Mouse (Mus musculus): ENCODE measurements at regions not wholly inside any gene's neighbourhood (a gene's known extent, or its start where the extent isn't known, plus 50 kb on each side); places are given as distances from the start of the nearest gene placed in this dataset.

DNA sequence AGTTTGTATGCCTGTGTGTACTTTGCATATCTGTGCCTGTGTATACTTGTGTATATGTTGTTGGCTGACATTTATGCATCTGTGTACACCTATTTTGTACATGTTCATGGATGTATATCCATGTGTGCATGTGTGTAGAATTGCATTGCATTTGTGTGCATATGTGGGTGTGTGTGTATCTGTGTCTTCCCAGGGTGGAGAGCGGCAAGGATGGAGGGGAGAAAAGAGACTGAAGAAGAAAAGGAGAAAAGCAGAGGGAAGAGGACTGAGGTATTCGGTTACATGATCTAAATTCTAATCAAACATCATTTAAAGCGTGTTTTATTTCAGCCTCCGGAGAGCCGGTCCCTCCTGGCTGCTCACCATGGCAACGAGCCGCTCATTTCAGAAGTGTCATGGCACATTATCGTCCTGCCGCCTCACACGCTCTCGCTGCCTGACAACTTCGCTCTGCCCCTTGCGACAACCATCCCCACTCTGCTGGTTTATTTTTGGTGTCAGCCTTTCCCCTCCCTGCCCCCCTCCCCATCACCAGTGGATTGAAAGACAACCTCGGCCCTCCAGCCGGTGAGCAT lies 58.6 kb downstream of the Mrm1 start:
- Histone ChIP-seq H3K9me3 (ENCODE audit: control insufficient read depth, low read length) (no peaks in the 10 kb centered on the region), H3K27me3 (ENCODE audit: control insufficient read depth, insufficient read depth, low read length) (0 out of 2 replicates have a peak, but pooled peaks cover 3% of the 10 kb centered on the region), H3K36me3 (ENCODE audit: control insufficient read depth, insufficient read depth, low read length) (no peaks in the 10 kb centered on the region), H3K9ac (replicated peaks; ENCODE audit: low read length) (no peak overlapping the region), H3K4me2 (ENCODE audit: low read length) (peak overlapping the region; percentile 45), H3K4me3 (replicated peaks; ENCODE audit: low read depth, low read length) (0 out of 2 replicates have a peak overlapping the region, but pooled peaks have one; percentile 0), H3K27ac (replicated peaks; ENCODE audit: low read depth, low read length) (peak overlapping the region; percentile 83), H3K4me1 (ENCODE audit: control insufficient read depth, insufficient read depth, low read length) (peaks cover 47% of the 10 kb centered on the region)
- ATAC-seq (ENCODE audit: low FRiP score, low TSS enrichment) (peak; percentile 80), DNase-seq (peak; percentile 92)
- WGBS: 2% methylated on average over 15 of the region's 15 CpGs

DNA sequence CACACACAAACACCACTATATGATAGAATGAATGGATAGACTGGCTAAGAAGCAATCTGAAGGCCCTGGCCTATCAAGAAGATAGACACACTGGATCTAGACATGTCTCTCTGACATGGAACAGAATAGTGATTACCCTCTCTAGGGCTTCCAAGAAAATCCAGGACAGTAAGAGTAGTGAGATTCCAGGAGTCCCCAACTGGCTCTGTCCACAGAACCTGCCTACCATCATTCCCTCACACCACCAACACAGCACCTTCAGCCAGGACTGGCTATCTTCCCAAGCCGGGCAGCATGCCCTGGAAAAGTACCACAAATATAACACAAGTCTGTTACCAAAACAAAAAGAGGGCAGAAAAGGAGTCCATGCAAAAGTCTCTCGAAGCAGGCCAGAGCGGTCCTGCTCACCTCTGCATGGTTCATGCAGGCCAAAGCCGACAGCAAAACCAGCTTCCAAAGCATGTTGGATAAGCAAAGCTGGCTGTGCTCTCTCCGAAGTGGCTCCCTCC lies 59.8 kb downstream of the Mrm1 start:
- Histone ChIP-seq H3K9me3 (ENCODE audit: control insufficient read depth, low read length) (no peaks in the 10 kb centered on the region), H3K27me3 (ENCODE audit: control insufficient read depth, insufficient read depth, low read length) (0 out of 2 replicates have a peak, but pooled peaks cover 3% of the 10 kb centered on the region), H3K4me3 (replicated peaks; ENCODE audit: low read depth, low read length) (no peak overlapping the region)

GRCm38 (mm10) chr11:84752007-84752406 lies 67.3 kb downstream of the Mrm1 start:
- Histone ChIP-seq H3K4me2 (ENCODE audit: low read length) (no peak overlapping the region), H3K4me3 (replicated peaks; ENCODE audit: low read depth, low read length) (no peak overlapping the region), H3K36me3 (ENCODE audit: control insufficient read depth, insufficient read depth, low read length) (no peaks in the 10 kb centered on the region), H3K27ac (replicated peaks; ENCODE audit: low read depth, low read length) (no peak overlapping the region), H3K27me3 (ENCODE audit: control insufficient read depth, insufficient read depth, low read length) (no peaks in the 10 kb centered on the region), H3K9me3 (ENCODE audit: control insufficient read depth, low read length) (no peaks in the 10 kb centered on the region), H3K9ac (replicated peaks; ENCODE audit: low read length) (no peak overlapping the region), H3K4me1 (ENCODE audit: control insufficient read depth, insufficient read depth, low read length) (peaks cover 9% of the 10 kb centered on the region)
- DNase-seq: no peak
- 79% methylated on average over 6 of the region's 6 CpGs for WGBS
- ATAC-seq (ENCODE audit: low FRiP score, low TSS enrichment): no peak

More for the DNA sequence above, 59.8 kb downstream of the Mrm1 start:
- Histone ChIP-seq H3K9ac (replicated peaks; ENCODE audit: low read length) (no peak overlapping the region), H3K4me1 (ENCODE audit: control insufficient read depth, insufficient read depth, low read length) (peaks cover 42% of the 10 kb centered on the region), H3K4me2 (ENCODE audit: low read length) (no peak overlapping the region), H3K36me3 (ENCODE audit: control insufficient read depth, insufficient read depth, low read length) (no peaks in the 10 kb centered on the region), H3K27ac (replicated peaks; ENCODE audit: low read depth, low read length) (no peak overlapping the region; the same call in 1 of the 2 replicates)
- DNase-seq (no peak), ATAC-seq (ENCODE audit: low FRiP score, low TSS enrichment) (no peak)
- WGBS: 79% methylated on average over 5 of the region's 5 CpGs

GRCm38 (mm10) chr11:84749490-84750349 lies 69.6 kb downstream of the Mrm1 start:
- peaks cover 9% of the 10 kb centered on the region for H3K4me1 ChIP-seq (ENCODE audit: control insufficient read depth, insufficient read depth, low read length)
- H3K27me3 ChIP-seq (ENCODE audit: control insufficient read depth, insufficient read depth, low read length): no peaks in the 10 kb centered on the region
- ATAC-seq (ENCODE audit: low FRiP score, low TSS enrichment) (no peak), DNase-seq (no peak)
- H3K9ac ChIP-seq (replicated peaks; ENCODE audit: low read length): no peak overlapping the region
- H3K9me3 ChIP-seq (ENCODE audit: control insufficient read depth, low read length): no peaks in the 10 kb centered on the region
- H3K27ac ChIP-seq (replicated peaks; ENCODE audit: low read depth, low read length): no peak overlapping the region
- H3K4me2 ChIP-seq (ENCODE audit: low read length): no peak overlapping the region
- no peaks in the 10 kb centered on the region for H3K36me3 ChIP-seq (ENCODE audit: control insufficient read depth, insufficient read depth, low read length)
- 41% methylated on average over 12 of the region's 12 CpGs for WGBS
- H3K4me3 ChIP-seq (replicated peaks; ENCODE audit: low read depth, low read length): no peak overlapping the region

- Histone ChIP-seq H3K27me3 (ENCODE audit: control insufficient read depth, insufficient read depth, low read length) (no peaks in the 10 kb centered on the region), H3K4me2 (ENCODE audit: low read length) (peak overlapping the region; percentile 22; the same call in 1 of the 2 replicates), H3K4me1 (ENCODE audit: control insufficient read depth, insufficient read depth, low read length) (peaks cover 12% of the 10 kb centered on the region; the same call in 1 of the 2 replicates), H3K27ac (replicated peaks; ENCODE audit: low read depth, low read length) (peak overlapping the region; percentile 67), H3K36me3 (ENCODE audit: control insufficient read depth, insufficient read depth, low read length) (no peaks in the 10 kb centered on the region), H3K9ac (replicated peaks; ENCODE audit: low read length) (no peak overlapping the region), H3K4me3 (replicated peaks; ENCODE audit: low read depth, low read length) (no peak overlapping the region), H3K9me3 (ENCODE audit: control insufficient read depth, low read length) (no peaks in the 10 kb centered on the region)
- 9% methylated on average over 17 of the region's 17 CpGs for WGBS
- DNase-seq (peak; percentile 60), ATAC-seq (ENCODE audit: low FRiP score, low TSS enrichment) (no peak)
Measured at GRCm38 (mm10) chr11:84738769-84739589, 80.3 kb downstream of the Mrm1 start.

GRCm38 (mm10) chr11:84738128-84738527 lies 81.2 kb downstream of the Mrm1 start:
- ATAC-seq (ENCODE audit: low FRiP score, low TSS enrichment) (no peak), DNase-seq (no peak)
- Histone ChIP-seq H3K4me2 (ENCODE audit: low read length) (no peak overlapping the region), H3K4me1 (ENCODE audit: control insufficient read depth, insufficient read depth, low read length) (peaks cover 12% of the 10 kb centered on the region; the same call in 1 of the 2 replicates), H3K36me3 (ENCODE audit: control insufficient read depth, insufficient read depth, low read length) (no peaks in the 10 kb centered on the region), H3K9me3 (ENCODE audit: control insufficient read depth, low read length) (no peaks in the 10 kb centered on the region), H3K27me3 (ENCODE audit: control insufficient read depth, insufficient read depth, low read length) (no peaks in the 10 kb centered on the region), H3K4me3 (replicated peaks; ENCODE audit: low read depth, low read length) (no peak overlapping the region), H3K27ac (replicated peaks; ENCODE audit: low read depth, low read length) (no peak overlapping the region; the same call in 1 of the 2 replicates), H3K9ac (replicated peaks; ENCODE audit: low read length) (no peak overlapping the region)
- 73% methylated on average over 3 of the region's 3 CpGs for WGBS

- peaks cover 5% of the 10 kb centered on the region; the same call in 1 of the 2 replicates for H3K4me1 ChIP-seq (ENCODE audit: control insufficient read depth, insufficient read depth, low read length)
- H3K27me3 ChIP-seq (ENCODE audit: control insufficient read depth, insufficient read depth, low read length): no peaks in the 10 kb centered on the region; the same call in 1 of the 2 replicates
- no peak for DNase-seq
- H3K4me2 ChIP-seq (ENCODE audit: low read length): no peak overlapping the region
- H3K9me3 ChIP-seq (ENCODE audit: control insufficient read depth, low read length): no peaks in the 10 kb centered on the region
- H3K9ac ChIP-seq (replicated peaks; ENCODE audit: low read length): no peak overlapping the region
- H3K4me3 ChIP-seq (replicated peaks; ENCODE audit: low read depth, low read length): no peak overlapping the region
- 66% methylated on average over 6 of the region's 6 CpGs for WGBS
- no peaks in the 10 kb centered on the region for H3K36me3 ChIP-seq (ENCODE audit: control insufficient read depth, insufficient read depth, low read length)
- H3K27ac ChIP-seq (replicated peaks; ENCODE audit: low read depth, low read length): no peak overlapping the region
- no peak for ATAC-seq (ENCODE audit: low FRiP score, low TSS enrichment)
Measured at GRCm38 (mm10) chr11:84731890-84732289, 87.4 kb downstream of the Mrm1 start.

DNA sequence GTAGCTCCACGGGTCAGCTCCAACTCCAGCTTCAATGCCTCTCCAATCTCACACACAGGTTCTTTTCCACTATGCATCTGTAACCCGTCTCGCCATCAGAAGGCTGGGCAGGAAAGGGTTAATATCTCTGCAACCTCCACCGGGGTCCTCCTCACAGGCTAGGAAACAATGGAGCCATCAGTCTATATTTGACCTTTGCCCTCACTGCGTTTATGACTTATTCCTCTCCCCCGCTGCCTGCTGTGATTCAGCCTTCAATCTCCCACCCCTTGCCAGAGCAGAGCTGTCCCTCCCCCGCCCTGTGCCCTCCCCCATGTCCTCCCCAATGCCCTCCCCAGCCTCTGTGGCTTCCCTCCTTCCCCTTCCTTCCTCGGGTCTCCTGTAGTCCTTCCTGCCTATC lies 89.1 kb downstream of the Mrm1 start:
- Histone ChIP-seq H3K9ac (replicated peaks; ENCODE audit: low read length) (no peak overlapping the region), H3K9me3 (ENCODE audit: control insufficient read depth, low read length) (no peaks in the 10 kb centered on the region), H3K36me3 (ENCODE audit: control insufficient read depth, insufficient read depth, low read length) (no peaks in the 10 kb centered on the region), H3K4me2 (ENCODE audit: low read length) (no peak overlapping the region), H3K4me1 (ENCODE audit: control insufficient read depth, insufficient read depth, low read length) (peaks cover 13% of the 10 kb centered on the region), H3K27me3 (ENCODE audit: control insufficient read depth, insufficient read depth, low read length) (no peaks in the 10 kb centered on the region; the same call in 1 of the 2 replicates), H3K27ac (replicated peaks; ENCODE audit: low read depth, low read length) (no peak overlapping the region), H3K4me3 (replicated peaks; ENCODE audit: low read depth, low read length) (no peak overlapping the region)
- DNase-seq (no peak), ATAC-seq (ENCODE audit: low FRiP score, low TSS enrichment) (no peak)
- WGBS: 17% methylated on average over 8 of the region's 8 CpGs
